Mouse (Mus musculus) testis, postnatal 14 days (tissue): ENCODE measurements at regions not wholly inside any gene's neighbourhood (a gene's known extent, or its start where the extent isn't known, plus 50 kb on each side); places are given as distances from the start of the nearest gene placed in this dataset.

Source experiments
- DNase-seq: peaks from one replicate; pipeline ENCODE4 v3.0.0; 2021; ENCODE audit warnings: low spot score

DNA sequence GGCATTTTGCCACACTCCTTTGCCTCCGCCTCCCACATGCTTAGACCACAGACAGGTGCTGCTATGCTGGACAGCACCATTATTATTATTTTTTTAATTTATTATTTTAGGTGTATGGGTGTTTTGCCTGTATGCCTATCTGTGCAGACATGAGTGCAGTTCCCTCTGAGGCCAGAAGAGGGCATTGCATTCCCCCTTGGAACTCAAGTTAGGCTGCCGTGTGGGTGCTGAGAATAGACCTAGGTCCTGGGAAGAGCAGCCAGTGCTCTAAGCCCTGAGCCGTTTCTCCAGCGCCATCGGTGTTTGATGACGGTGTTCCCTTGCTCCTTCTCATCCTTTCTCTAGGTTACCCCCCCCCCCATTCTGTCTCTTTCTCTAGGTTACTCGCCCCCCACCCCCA is 49.9 kb upstream of the Ucn3 start:
- peak; percentile 11 for DNase-seq
